Mouse (Mus musculus): ENCODE measurements at regions not wholly inside any gene's neighbourhood (a gene's known extent, or its start where the extent isn't known, plus 50 kb on each side); places are given as distances from the start of the nearest gene placed in this dataset.

DNA sequence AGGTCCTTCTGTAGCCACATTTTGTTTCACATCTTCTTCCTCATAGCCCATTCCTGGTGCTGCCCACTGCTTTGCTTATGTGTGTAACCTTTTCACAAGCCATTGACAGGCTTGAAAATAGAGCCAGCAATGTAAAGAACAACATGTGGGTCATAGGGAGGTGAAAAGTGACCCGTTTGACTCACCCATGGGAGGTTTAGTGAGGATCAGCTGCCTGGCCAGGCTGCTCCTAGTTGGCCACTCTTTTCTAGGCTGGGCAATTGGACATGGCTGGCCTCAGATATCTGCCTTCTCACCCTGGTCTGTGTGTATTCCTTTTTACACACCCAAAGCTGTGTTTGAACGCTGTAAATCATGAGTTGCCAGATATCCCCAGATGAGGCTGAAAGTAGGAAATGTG lies 208.8 kb upstream of the Dusp10 start:
- no peak for TF ChIP-seq EP300 (IDR thresholded peaks at IDR 0.05; ENCODE audit: insufficient read depth, low read depth, low read length)
- TF ChIP-seq POLR2A (IDR thresholded peaks at IDR 0.05; ENCODE audit: insufficient read depth, low read depth, low read length) = no peak
- TF ChIP-seq CTCF (IDR thresholded peaks at IDR 0.05) = no peak
- Histone ChIP-seq H3K4me1 (ENCODE audit: control insufficient read depth, insufficient read depth, low read length) (peaks cover 1% of the 10 kb centered on the region; the same call in 1 of the 2 replicates), H3K4me3 (no peak overlapping the region), H3K9ac (ENCODE audit: low read depth, low read length) (no peak overlapping the region), H3K27me3 (ENCODE audit: control insufficient read depth, insufficient read depth, low read length) (no peaks in the 10 kb centered on the region), H3K27ac (no peak overlapping the region), H3K36me3 (ENCODE audit: control insufficient read depth, insufficient read depth, low read length) (no peaks in the 10 kb centered on the region), H3K79me2 (replicated peaks; ENCODE audit: control insufficient read depth, insufficient read depth, low read length) (no peaks in the 10 kb centered on the region)
- WGBS = 65% methylated on average over 2 of the region's 2 CpGs
- intact Hi-C loops (cut with DNase I) = loop anchor here (10.0 kb wide), 1 partner anchor 601 kb away; no protein-coding TSS in a partner anchor
- no peak for DNase-seq

DNA sequence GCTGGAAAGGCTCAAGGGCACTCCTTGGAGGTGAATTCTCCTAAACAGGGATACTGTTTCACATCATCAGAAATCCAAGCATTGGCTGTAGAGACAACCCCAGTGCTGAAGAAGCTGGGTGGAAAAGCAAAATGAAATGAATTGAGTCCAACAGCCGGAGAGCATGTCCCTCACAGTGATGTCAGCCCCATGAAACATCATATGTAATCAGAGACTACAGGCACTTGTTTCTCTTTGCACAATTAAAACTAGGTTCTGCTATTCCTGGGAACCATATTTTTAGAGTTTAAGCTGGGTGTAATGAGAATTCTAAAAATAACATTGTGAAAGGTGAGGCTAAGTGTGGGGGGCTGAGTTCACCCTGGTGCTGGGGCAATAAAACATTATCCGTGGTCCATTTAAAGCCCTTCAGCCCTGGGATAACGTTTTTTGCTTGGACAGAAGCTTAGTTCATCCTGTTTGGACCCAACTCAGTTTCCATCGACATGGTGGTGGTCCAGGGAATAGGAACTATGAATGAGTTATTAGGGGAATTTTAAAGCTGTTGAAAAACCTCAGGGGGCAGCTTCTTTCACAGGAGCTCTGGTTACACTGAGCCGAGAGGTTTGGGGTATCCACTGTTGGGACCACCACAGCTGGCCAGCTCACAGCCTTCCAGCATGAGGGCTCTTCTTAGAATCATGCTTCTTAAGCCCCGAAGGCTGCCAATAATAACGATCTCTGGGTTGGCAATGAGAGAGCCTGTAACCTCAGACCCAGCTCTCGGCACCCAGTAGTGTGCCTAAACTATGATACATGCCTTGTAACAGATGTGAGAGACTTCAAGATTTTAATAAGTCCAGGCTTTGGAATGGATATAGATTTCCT lies 206.0 kb upstream of the Dusp10 start:
- H3K9ac ChIP-seq (ENCODE audit: low read depth, low read length) = no peak overlapping the region
- no peaks in the 10 kb centered on the region for H3K27me3 ChIP-seq (ENCODE audit: control insufficient read depth, insufficient read depth, low read length)
- no peak overlapping the region for H3K27ac ChIP-seq
- no peak overlapping the region for H3K4me3 ChIP-seq
- H3K36me3 ChIP-seq (ENCODE audit: control insufficient read depth, insufficient read depth, low read length) = no peaks in the 10 kb centered on the region
- H3K79me2 ChIP-seq (replicated peaks; ENCODE audit: control insufficient read depth, insufficient read depth, low read length) = no peaks in the 10 kb centered on the region
- WGBS = 74% methylated on average over 8 of the region's 8 CpGs
- peaks cover 1% of the 10 kb centered on the region; the same call in 1 of the 2 replicates for H3K4me1 ChIP-seq (ENCODE audit: control insufficient read depth, insufficient read depth, low read length)
- no peak for DNase-seq
- intact Hi-C loops (cut with DNase I) = loop anchor here (10.0 kb wide), 1 partner anchor 598 kb away; no protein-coding TSS in a partner anchor
- TF ChIP-seq EP300 (IDR thresholded peaks at IDR 0.05; ENCODE audit: insufficient read depth, low read depth, low read length) (no peak), CTCF (IDR thresholded peaks at IDR 0.05) (no peak), POLR2A (IDR thresholded peaks at IDR 0.05; ENCODE audit: insufficient read depth, low read depth, low read length) (no peak)

- H3K4me3 ChIP-seq = no peak overlapping the region
- DNase-seq = no peak
- H3K9ac ChIP-seq (ENCODE audit: low read depth, low read length) = no peak overlapping the region
- no peak overlapping the region for H3K27ac ChIP-seq
- WGBS = 85% methylated on average over 2 of the region's 2 CpGs
- H3K36me3 ChIP-seq (ENCODE audit: control insufficient read depth, insufficient read depth, low read length) = no peaks in the 10 kb centered on the region
- peaks cover 1% of the 10 kb centered on the region; the same call in 1 of the 2 replicates for H3K4me1 ChIP-seq (ENCODE audit: control insufficient read depth, insufficient read depth, low read length)
- intact Hi-C loops (cut with DNase I) = loop anchor here (10.0 kb wide), 1 partner anchor 597 kb away; no protein-coding TSS in a partner anchor
- no peaks in the 10 kb centered on the region for H3K27me3 ChIP-seq (ENCODE audit: control insufficient read depth, insufficient read depth, low read length)
- TF ChIP-seq EP300 (IDR thresholded peaks at IDR 0.05; ENCODE audit: insufficient read depth, low read depth, low read length) (no peak), CTCF (IDR thresholded peaks at IDR 0.05) (no peak), POLR2A (IDR thresholded peaks at IDR 0.05; ENCODE audit: insufficient read depth, low read depth, low read length) (no peak)
- no peaks in the 10 kb centered on the region for H3K79me2 ChIP-seq (replicated peaks; ENCODE audit: control insufficient read depth, insufficient read depth, low read length)
Observed at GRCm38 (mm10) chr1:183808168-183808567, 204.9 kb upstream of the Dusp10 start.

- H3K36me3 ChIP-seq (ENCODE audit: control insufficient read depth, insufficient read depth, low read length) = no peaks in the 10 kb centered on the region
- H3K27ac ChIP-seq = no peak overlapping the region
- no peak overlapping the region for H3K9ac ChIP-seq (ENCODE audit: low read depth, low read length)
- TF ChIP-seq CTCF (IDR thresholded peaks at IDR 0.05) (no peak), EP300 (IDR thresholded peaks at IDR 0.05; ENCODE audit: insufficient read depth, low read depth, low read length) (no peak), POLR2A (IDR thresholded peaks at IDR 0.05; ENCODE audit: insufficient read depth, low read depth, low read length) (no peak)
- H3K79me2 ChIP-seq (replicated peaks; ENCODE audit: control insufficient read depth, insufficient read depth, low read length) = no peaks in the 10 kb centered on the region
- DNase-seq = no peak
- H3K4me1 ChIP-seq (ENCODE audit: control insufficient read depth, insufficient read depth, low read length) = no peaks in the 10 kb centered on the region
- 32% methylated on average over 5 of the region's 5 CpGs for WGBS
- H3K27me3 ChIP-seq (ENCODE audit: control insufficient read depth, insufficient read depth, low read length) = no peaks in the 10 kb centered on the region
- intact Hi-C loops (cut with DNase I) = no loop called here
- no peak overlapping the region for H3K4me3 ChIP-seq
Observed at GRCm38 (mm10) chr1:183820555-183820954, 192.5 kb upstream of the Dusp10 start.

DNA sequence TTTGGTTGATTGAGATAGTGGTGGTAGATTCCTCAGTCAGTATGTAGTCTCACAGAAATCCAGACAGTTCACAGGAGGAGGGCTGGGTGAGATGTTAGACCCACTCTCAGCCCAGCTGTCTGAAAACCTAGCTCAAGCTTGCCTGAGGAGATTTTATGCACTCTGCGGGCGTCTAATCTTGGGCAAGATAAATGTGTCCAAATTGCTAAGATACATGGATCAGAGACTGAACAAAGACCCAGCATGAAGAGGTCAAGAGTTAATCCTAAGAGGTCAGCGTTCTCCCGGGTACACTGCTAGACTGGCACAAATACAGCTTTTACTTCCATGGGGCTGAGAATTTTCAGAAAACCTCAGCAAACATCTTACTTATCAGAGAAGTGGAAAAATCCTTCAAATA lies 186.8 kb upstream of the Dusp10 start:
- no peak overlapping the region for H3K9ac ChIP-seq (ENCODE audit: low read depth, low read length)
- no peak for DNase-seq
- H3K27me3 ChIP-seq (ENCODE audit: control insufficient read depth, insufficient read depth, low read length) = no peaks in the 10 kb centered on the region
- no peak overlapping the region for H3K4me3 ChIP-seq
- TF ChIP-seq CTCF (IDR thresholded peaks at IDR 0.05) (no peak), POLR2A (IDR thresholded peaks at IDR 0.05; ENCODE audit: insufficient read depth, low read depth, low read length) (no peak), EP300 (IDR thresholded peaks at IDR 0.05; ENCODE audit: insufficient read depth, low read depth, low read length) (no peak)
- WGBS = 39% methylated on average over 4 of the region's 4 CpGs
- H3K79me2 ChIP-seq (replicated peaks; ENCODE audit: control insufficient read depth, insufficient read depth, low read length) = no peaks in the 10 kb centered on the region
- no peaks in the 10 kb centered on the region for H3K4me1 ChIP-seq (ENCODE audit: control insufficient read depth, insufficient read depth, low read length)
- intact Hi-C loops (cut with DNase I) = no loop called here
- H3K27ac ChIP-seq = no peak overlapping the region
- H3K36me3 ChIP-seq (ENCODE audit: control insufficient read depth, insufficient read depth, low read length) = no peaks in the 10 kb centered on the region

DNA sequence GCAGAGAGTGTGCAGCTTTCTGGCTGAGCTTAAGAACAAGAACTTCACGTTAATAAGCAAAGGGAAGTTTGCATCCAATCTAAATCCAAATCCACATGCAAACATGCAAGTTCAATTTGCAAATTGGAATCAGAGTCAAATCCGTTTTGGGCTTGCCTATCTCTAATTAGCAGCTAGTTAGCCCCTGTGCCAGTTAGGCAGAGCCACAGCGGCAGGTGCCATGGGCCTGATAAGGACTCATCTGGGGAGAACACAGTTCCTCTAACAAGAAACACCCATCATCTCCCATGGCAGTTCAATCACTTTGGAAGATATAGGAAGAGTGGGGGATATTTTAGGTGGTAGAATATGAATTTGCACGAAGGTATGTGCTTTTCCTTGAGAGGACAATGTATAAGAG lies 168.0 kb upstream of the Dusp10 start:
- Histone ChIP-seq H3K36me3 (ENCODE audit: control insufficient read depth, insufficient read depth, low read length) (no peaks in the 10 kb centered on the region), H3K27me3 (ENCODE audit: control insufficient read depth, insufficient read depth, low read length) (no peaks in the 10 kb centered on the region), H3K79me2 (replicated peaks; ENCODE audit: control insufficient read depth, insufficient read depth, low read length) (no peaks in the 10 kb centered on the region), H3K9ac (ENCODE audit: low read depth, low read length) (no peak overlapping the region), H3K4me1 (ENCODE audit: control insufficient read depth, insufficient read depth, low read length) (no peaks in the 10 kb centered on the region), H3K4me3 (no peak overlapping the region), H3K27ac (no peak overlapping the region)
- DNase-seq = no peak
- WGBS = 60% methylated on average over 4 of the region's 4 CpGs
- intact Hi-C loops (cut with DNase I) = no loop called here
- TF ChIP-seq POLR2A (IDR thresholded peaks at IDR 0.05; ENCODE audit: insufficient read depth, low read depth, low read length) = no peak
- TF ChIP-seq CTCF (IDR thresholded peaks at IDR 0.05) = no peak
- TF ChIP-seq EP300 (IDR thresholded peaks at IDR 0.05; ENCODE audit: insufficient read depth, low read depth, low read length) = no peak
